Mouse (Mus musculus) lung, embryonic 16.5 days (tissue): Measurements from ENCODE around the gene Gm14124. TPM values are rescaled to one million over a fixed set of nuclear protein-coding genes. Genes with fewer than 3 reads are reported as not detected.
"Not testable (repeated sequence)": the region's sequence is repeated elsewhere in the genome, so short reads cannot be mapped to it uniquely, and the experiment has no call there.

Source experiments
- ATAC-seq: fragments of 200-750 bp; cut with Nextera tagmentation; 2 replicates; pipeline ENCODE4 v1.8.0; 2017; ENCODE audit warnings: low read depth, mild to moderate bottlenecking, moderate library complexity
- H3K27ac ChIP-seq: fragments of 300-500 bp; sonication (generic); 2 replicates; pipeline ENCODE4 v1.5.1; 2014; ENCODE audit warnings: mild to moderate bottlenecking, control low read depth, low read length
- H3K27me3 ChIP-seq: fragments of 300-500 bp; sonication (generic); 2 replicates; pipeline ENCODE4 v1.6.1; 2014; ENCODE audit warnings: low read depth, low read length, mixed read lengths; ENCODE audit not compliant: control insufficient read depth, insufficient read depth
- H3K36me3 ChIP-seq: fragments of 300-500 bp; sonication (generic); 2 replicates; pipeline ENCODE4 v1.6.1; 2014; ENCODE audit warnings: low read length; ENCODE audit not compliant: control insufficient read depth, insufficient read depth
- H3K4me1 ChIP-seq: fragments of 300-500 bp; sonication (generic); replicated peaks from 2 replicates; pipeline ENCODE4 v1.6.1; 2014; ENCODE audit warnings: low read length, mixed read lengths; ENCODE audit not compliant: control insufficient read depth, insufficient read depth
- H3K4me2 ChIP-seq: fragments of 300-500 bp; sonication (generic); 2 replicates; pipeline ENCODE4 v1.6.1; 2014; ENCODE audit warnings: low read depth, low read length, control low read depth
- H3K4me3 ChIP-seq: fragments of 300-500 bp; sonication (generic); 2 replicates; pipeline ENCODE4 v1.5.1; 2014; ENCODE audit warnings: mild to moderate bottlenecking, low read length, control low read depth
- H3K9ac ChIP-seq: fragments of 300-500 bp; sonication (generic); 2 replicates; pipeline ENCODE4 v1.6.1; 2014; ENCODE audit warnings: low read length, control low read depth
- H3K9me3 ChIP-seq: fragments of 300-500 bp; sonication (generic); 2 replicates; pipeline ENCODE4 v1.6.1; 2016; ENCODE audit warnings: low read length; ENCODE audit not compliant: control insufficient read depth
- WGBS: fragments of 180-500 bp; shearing (Covaris S2); extraction: QIAGEN DNeasy Blood & Tissue Kit; methylation state at CpG from one replicate; pipeline ENCODE4 v1.1.7; 2014; 5-methylcytosine and 5-hydroxymethylcytosine counted together
- polyA plus RNA-seq: library from polyadenylated mRNA; unstranded; fragments of >200 nt; fragmentation: Nextera tagmentation; extraction: Ambion mirVana; gene quantifications from 2 replicates; pipeline ENCODE4 v1.2.1, GENCODE M21; 2015

The Gm14124 gene
- 0.05 TPM in 1 of 2 replicates, not detected in the other for polyA plus RNA-seq

GRCm38 (mm10) chr2:150257291-150257690 is at the start of gene Gm14124:
Gene Gm14124, plus strand, starts transcription at chr2:150257517.
- WGBS: 60% methylated on average over 4 of the region's 4 CpGs
- H3K9ac ChIP-seq: not testable (repeated sequence)

GRCm38 (mm10) chr2:150217600-150218362 is 39.5 kb upstream of the Gm14124 start, which contains the start of gene Zfp937:
Gene Zfp937, plus strand, starts transcription at chr2:150218073.
- Histone ChIP-seq H3K9ac (peak within 1 kb of the TSS; percentile 61), H3K4me2 (peak within 1 kb of the TSS; percentile 48), H3K4me3 (peak within 1 kb of the TSS; percentile 49)
- peak; percentile 100 for ATAC-seq
- H3K4me1 ChIP-seq, H3K27me3 ChIP-seq, H3K27ac ChIP-seq, H3K9me3 ChIP-seq, H3K36me3 ChIP-seq: not testable (repeated sequence)
- WGBS: under 1% methylated on average over 15 of the region's 15 CpGs

More at GRCm38 (mm10) chr2:150257291-150257690, at the start of gene Gm14124:
- not testable (repeated sequence) for ATAC-seq, H3K4me1 ChIP-seq, H3K9me3 ChIP-seq, H3K36me3 ChIP-seq, H3K27ac ChIP-seq, H3K4me2 ChIP-seq, H3K27me3 ChIP-seq, H3K4me3 ChIP-seq

- 5% methylated on average over 2 of the region's 4 CpGs for WGBS
- peak overlapping the region; percentile 61 for H3K9ac ChIP-seq
- H3K4me3 ChIP-seq: peak overlapping the region; percentile 49
- H3K4me2 ChIP-seq: peak overlapping the region; percentile 48
- ATAC-seq, H3K4me1 ChIP-seq, H3K9me3 ChIP-seq, H3K36me3 ChIP-seq, H3K27me3 ChIP-seq, H3K27ac ChIP-seq: not testable (repeated sequence)
Measured at GRCm38 (mm10) chr2:150218363-150218725, 39.0 kb upstream of the Gm14124 start.

GRCm38 (mm10) chr2:150223263-150223662 is 34.1 kb upstream of the Gm14124 start:
- not testable (repeated sequence) for H3K4me2 ChIP-seq, H3K27ac ChIP-seq, ATAC-seq

GRCm38 (mm10) chr2:150243211-150243610 is 14.1 kb upstream of the Gm14124 start:
- Histone ChIP-seq H3K9me3 (peaks cover 10% of the 10 kb centered on the region), H3K36me3 (peaks cover 4% of the 10 kb centered on the region; the same call in 1 of the 2 replicates), H3K27ac (no peak overlapping the region), H3K9ac (no peak overlapping the region), H3K27me3 (no peaks in the 10 kb centered on the region), H3K4me2 (no peak overlapping the region), H3K4me3 (no peak overlapping the region), H3K4me1 (no peaks in the 10 kb centered on the region)
- WGBS: 92% methylated on average over 2 of the region's 2 CpGs
- no peak for ATAC-seq

More at GRCm38 (mm10) chr2:150223263-150223662, 34.1 kb upstream of the Gm14124 start:
- not testable (repeated sequence) for H3K9me3 ChIP-seq, H3K4me1 ChIP-seq, H3K36me3 ChIP-seq, H3K27me3 ChIP-seq, H3K9ac ChIP-seq, H3K4me3 ChIP-seq

- not testable (repeated sequence) for H3K9ac ChIP-seq, H3K9me3 ChIP-seq, ATAC-seq, H3K4me3 ChIP-seq, H3K4me2 ChIP-seq, H3K27ac ChIP-seq, H3K4me1 ChIP-seq, H3K36me3 ChIP-seq, H3K27me3 ChIP-seq
- WGBS: 51% methylated on average over 2 of the region's 2 CpGs
Measured at GRCm38 (mm10) chr2:150255491-150255890, 1.8 kb upstream of the Gm14124 start, which contains the start of gene Gm21994. Gene Gm21994, minus strand, starts transcription at chr2:150255591.

- WGBS: 66% methylated on average over 2 of the region's 2 CpGs
- H3K36me3 ChIP-seq, ATAC-seq: not testable (repeated sequence)
Measured at GRCm38 (mm10) chr2:150256861-150257260, 456 bp upstream of the Gm14124 start.

GRCm38 (mm10) chr2:150293669-150294068 is 36.4 kb downstream of the Gm14124 start:
- Histone ChIP-seq H3K27me3 (no peaks in the 10 kb centered on the region), H3K4me1 (no peaks in the 10 kb centered on the region), H3K9me3 (no peaks in the 10 kb centered on the region; the same call in 1 of the 2 replicates), H3K4me2 (no peak overlapping the region), H3K4me3 (no peak overlapping the region), H3K27ac (no peak overlapping the region), H3K9ac (no peak overlapping the region), H3K36me3 (no peaks in the 10 kb centered on the region)
- ATAC-seq: no peak
- 71% methylated on average over 6 of the region's 6 CpGs for WGBS

More at GRCm38 (mm10) chr2:150256861-150257260, 456 bp upstream of the Gm14124 start:
- H3K4me3 ChIP-seq, H3K4me2 ChIP-seq, H3K9me3 ChIP-seq, H3K27ac ChIP-seq, H3K9ac ChIP-seq, H3K4me1 ChIP-seq, H3K27me3 ChIP-seq: not testable (repeated sequence)

GRCm38 (mm10) chr2:150299096-150299495 is 41.8 kb downstream of the Gm14124 start:
- H3K9ac ChIP-seq: no peak overlapping the region
- H3K4me2 ChIP-seq: no peak overlapping the region
- no peak overlapping the region for H3K27ac ChIP-seq
- no peak for ATAC-seq
- no peaks in the 10 kb centered on the region; the same call in 1 of the 2 replicates for H3K9me3 ChIP-seq
- WGBS: 38% methylated on average over 1 of the region's 1 CpGs
- H3K36me3 ChIP-seq: no peaks in the 10 kb centered on the region
- H3K27me3 ChIP-seq: no peaks in the 10 kb centered on the region
- no peaks in the 10 kb centered on the region for H3K4me1 ChIP-seq
- no peak overlapping the region for H3K4me3 ChIP-seq
